9 mouse cellular contexts compared by ENCODE assay signal in genomic region chr13:105223147-105223546, GRCm38 (mm10).
A peak's percentile ranks its signal among the peaks of the same experiment; 100 is the strongest.
DNase-seq lines count a peak whose midpoint lies in the region; ATAC-seq and TF ChIP-seq lines count a peak whose summit lies in the region.
"Had no signal": no experiment of that assay in that cellular context is flagged by ENCODE, and none has a peak within 500 bp of the region (broad histone marks: within the 10 kb centered on the region; RNA-seq: fewer than 3 reads in every experiment).

No protein-coding gene starts in this region.

- H3K27ac ChIP-seq in cerebellum, adult 2 months (ENCODE audit: insufficient read depth, low read length), result no peak overlapping the region
- no peak overlapping the region for H3K27ac ChIP-seq in liver, embryonic 11.5 days (ENCODE audit: low read depth, low read length)
- H3K27ac ChIP-seq in liver, embryonic 12.5 days, result no peak overlapping the region
- H3K27ac ChIP-seq in kidney, embryonic 15.5 days, result no peak overlapping the region
- H3K27ac ChIP-seq: liver, embryonic 13.5 days had no signal

- no peak overlapping the region for H3K4me3 ChIP-seq in cerebellum, adult 2 months (replicated peaks; ENCODE audit: insufficient read depth, low read depth, low read length)
- H3K4me3 ChIP-seq in liver, embryonic 11.5 days (ENCODE audit: low read depth, low read length), result no peak overlapping the region
- H3K4me3 ChIP-seq in liver, embryonic 12.5 days, result no peak overlapping the region
- no peak overlapping the region for H3K4me3 ChIP-seq in kidney, embryonic 15.5 days (replicated peaks)
- H3K4me3 ChIP-seq: liver, embryonic 13.5 days had no signal

- peak; percentile 48; the same call in 1 of the 2 replicates for TF ChIP-seq CTCF in cerebellum, adult 2 months (IDR thresholded peaks at IDR 0.05; ENCODE audit: borderline replicate concordance, insufficient read depth, low read depth, low read length)

- H3K9ac ChIP-seq in liver, embryonic 11.5 days (ENCODE audit: low read depth, low read length), result no peak overlapping the region
- no peak overlapping the region for H3K9ac ChIP-seq in liver, embryonic 12.5 days
- H3K9ac ChIP-seq in kidney, embryonic 15.5 days, result no peak overlapping the region
- H3K9ac ChIP-seq: liver, embryonic 13.5 days had no signal

- H3K4me1 ChIP-seq in cerebellum, adult 2 months (ENCODE audit: control insufficient read depth, insufficient read depth, low read length), result peaks cover 5% of the 10 kb centered on the region; the same call in 1 of the 2 replicates
- no peaks in the 10 kb centered on the region for H3K4me1 ChIP-seq in liver, embryonic 11.5 days (replicated peaks; ENCODE audit: control insufficient read depth, insufficient read depth, low read length)
- H3K4me1 ChIP-seq in liver, embryonic 12.5 days, result no peaks in the 10 kb centered on the region
- no peaks in the 10 kb centered on the region for H3K4me1 ChIP-seq in kidney, embryonic 15.5 days
- H3K4me1 ChIP-seq: liver, embryonic 13.5 days had no signal

- peak; percentile 55; the same call in 1 of the 2 replicates for ATAC-seq in liver, embryonic 11.5 days (replicated peaks; ENCODE audit: low FRiP score)
- no peak for ATAC-seq in liver, embryonic 12.5 days
- 0 out of 2 replicates have a peak, but pooled peaks have one; percentile 25 for ATAC-seq in kidney, embryonic 15.5 days (replicated peaks; ENCODE audit: low FRiP score)
- ATAC-seq in activated CD4-positive, CD25-positive, alpha-beta regulatory T cell, adult 4 months, result no peak

- no peaks in the 10 kb centered on the region for H3K9me3 ChIP-seq in liver, embryonic 11.5 days (ENCODE audit: control insufficient read depth, low read length)
- no peaks in the 10 kb centered on the region for H3K9me3 ChIP-seq in liver, embryonic 12.5 days (replicated peaks)
- H3K9me3 ChIP-seq in kidney, embryonic 15.5 days (replicated peaks), result no peaks in the 10 kb centered on the region
- H3K9me3 ChIP-seq: liver, embryonic 13.5 days had no signal

- no peak overlapping the region for H3K4me2 ChIP-seq in liver, embryonic 11.5 days
- no peak overlapping the region for H3K4me2 ChIP-seq in liver, embryonic 12.5 days
- no peak overlapping the region for H3K4me2 ChIP-seq in kidney, embryonic 15.5 days
- H3K4me2 ChIP-seq: liver, embryonic 13.5 days had no signal

- 83% methylated on average over 3 of the region's 3 CpGs for WGBS in cerebellum, adult 2 months
- WGBS in liver, embryonic 11.5 days, result 78% methylated on average over 3 of the region's 3 CpGs
- WGBS in liver, embryonic 12.5 days (ENCODE audit: insufficient replicate concordance), result 58% methylated on average over 3 of the region's 3 CpGs
- 64% methylated on average over 3 of the region's 3 CpGs for WGBS in kidney, embryonic 15.5 days

- no peaks in the 10 kb centered on the region for H3K27me3 ChIP-seq in cerebellum, adult 2 months (ENCODE audit: control insufficient read depth, insufficient read depth, low read length)
- no peaks in the 10 kb centered on the region for H3K27me3 ChIP-seq in liver, embryonic 11.5 days (replicated peaks; ENCODE audit: control insufficient read depth, insufficient read depth, low read length)
- no peaks in the 10 kb centered on the region for H3K27me3 ChIP-seq in liver, embryonic 12.5 days (replicated peaks)
- H3K27me3 ChIP-seq in kidney, embryonic 15.5 days, result no peaks in the 10 kb centered on the region
- H3K27me3 ChIP-seq: liver, embryonic 13.5 days had no signal

- TF ChIP-seq POLR2A in cerebellum, adult 2 months (IDR thresholded peaks at IDR 0.05; ENCODE audit: borderline replicate concordance, insufficient read depth, low read length), result no peak

- H3K36me3 ChIP-seq in liver, embryonic 11.5 days (ENCODE audit: control insufficient read depth, insufficient read depth, low read length), result no peaks in the 10 kb centered on the region
- H3K36me3 ChIP-seq in liver, embryonic 12.5 days, result no peaks in the 10 kb centered on the region
- H3K36me3 ChIP-seq in kidney, embryonic 15.5 days, result no peaks in the 10 kb centered on the region
- H3K36me3 ChIP-seq: liver, embryonic 13.5 days had no signal

- peak in 1 of 2 experiments; percentile 25 for DNase-seq in cerebellum, adult 2 months
- no peak for DNase-seq in cerebellum, adult 11-12 months
- no peak for DNase-seq in liver, embryonic 11.5 days (ENCODE audit: low spot score)
- peak; percentile 4 for DNase-seq in cerebellum, adult 9-11 months
- DNase-seq in retina, embryonic 14.5 days (ENCODE audit: low spot score), result peak; percentile 48
- DNase-seq: liver, embryonic 13.5 days had no signal

Comparison
In these comparisons a context has a peak if more than half of its experiments do, and no peak if none do; other contexts are left out.
1. DNase-seq: peak in cerebellum, adult 9-11 months (single experiment) and retina, embryonic 14.5 days (single experiment); none in cerebellum, adult 11-12 months (single experiment) and liver, embryonic 11.5 days (single experiment).
2. ATAC-seq: peak in liver, embryonic 11.5 days (single experiment) and kidney, embryonic 15.5 days (single experiment); none in liver, embryonic 12.5 days (single experiment) and activated CD4-positive, CD25-positive, alpha-beta regulatory T cell, adult 4 months (single experiment).